Mouse (Mus musculus): Measurements from ENCODE around the gene Cited1. TPM values are rescaled to one million over a fixed set of nuclear protein-coding genes. Genes with fewer than 3 reads are reported as not detected.

Gene Cited1
- polyA plus RNA-seq (2012; rRNA removed) (32.5 and 45.4 TPM in 2 replicates), polyA plus RNA-seq (2014; fragmentation: Nextera tagmentation; extraction: Ambion mirVana) (27.2 and 31.3 TPM in 2 replicates)

DNA sequence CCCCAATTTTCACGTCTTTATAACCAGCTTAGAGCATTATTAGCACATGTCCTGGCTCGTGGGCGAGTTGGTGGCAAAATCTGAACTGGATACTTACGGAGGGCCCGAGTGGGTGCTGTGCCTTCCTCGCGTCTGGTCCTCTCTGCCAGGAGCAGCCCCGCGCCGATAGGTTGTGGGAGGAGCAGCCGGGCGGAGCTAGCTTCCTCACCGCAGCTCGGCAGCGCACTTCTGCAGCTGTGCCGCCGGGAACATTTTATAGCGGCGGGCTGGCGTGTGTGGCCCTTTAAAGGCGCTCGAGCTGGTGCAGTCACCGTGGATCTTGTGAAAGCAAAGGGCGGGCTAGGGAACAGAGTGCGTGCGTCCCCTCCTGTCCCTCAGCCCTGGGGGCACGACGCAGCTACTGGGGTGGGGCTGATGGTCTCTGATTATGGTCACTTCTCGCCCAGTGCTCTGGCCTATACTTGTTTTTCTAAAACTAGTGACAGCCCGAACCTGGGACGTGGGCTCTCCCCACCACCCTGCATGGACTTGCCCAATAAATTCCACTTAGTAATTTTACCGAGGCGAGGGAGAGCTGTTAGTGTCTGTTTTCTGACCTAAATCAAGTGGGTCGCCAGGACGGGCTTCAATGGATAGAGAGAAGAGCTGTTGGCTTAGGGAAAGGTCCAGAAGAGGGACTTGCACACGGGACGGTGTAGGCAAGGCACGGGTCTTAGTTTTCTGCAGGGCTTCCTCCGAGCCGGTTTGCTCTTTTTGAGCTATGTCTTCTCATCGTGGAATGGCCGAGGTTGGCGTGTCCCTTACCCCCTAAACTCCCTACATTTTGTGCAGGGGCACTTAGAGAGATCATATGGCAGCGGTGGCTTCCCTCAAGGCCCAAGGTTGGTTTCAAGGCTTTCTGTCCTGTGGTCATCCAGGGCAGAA, at the start of gene Cited1:
Gene Cited1, minus strand, starts transcription at position 245 of the 924 bp plus-strand sequence.
- Histone ChIP-seq H3K4me3 (replicated peaks; ENCODE audit: low read length) (peak within 1 kb of the TSS; percentile 53), H3K9ac (ENCODE audit: low read depth, low read length, severe bottlenecking) (peak within 1 kb of the TSS; percentile 49), H3K4me1 (ENCODE audit: control insufficient read depth, insufficient read depth, low read length) (0 out of 2 replicates have a peak, but pooled peaks cover 3% of the 10 kb centered on the region), H3K27me3 (ENCODE audit: control insufficient read depth, insufficient read depth, low read length) (peaks cover 7% of the 10 kb centered on the region), H3K9me3 (ENCODE audit: control insufficient read depth, low read length) (no peaks in the 10 kb centered on the region), H3K4me2 (replicated peaks; ENCODE audit: low read depth, low read length, severe bottlenecking) (peak within 1 kb of the TSS; percentile 79), H3K36me3 (ENCODE audit: control insufficient read depth, insufficient read depth, low read length) (no peaks in the 10 kb centered on the region), H3K27ac (replicated peaks; ENCODE audit: low read depth, low read length) (peak within 1 kb of the TSS; percentile 55)
- WGBS = 18% methylated on average over 44 of the region's 44 CpGs
- DNase-seq (ENCODE audit: low spot score) (peak; percentile 84), ATAC-seq (ENCODE audit: low FRiP score, low read depth) (peak; percentile 90)
- no peak for TF ChIP-seq POLR2A (IDR thresholded peaks at IDR 0.05; ENCODE audit: borderline replicate concordance, extremely low read depth, insufficient read depth, insufficient read length)

GRCm38 (mm10) chrX:102284889-102285288, 32.9 kb upstream of the Cited1 start:
- Histone ChIP-seq H3K27ac (replicated peaks; ENCODE audit: low read depth, low read length) (0 out of 2 replicates have a peak overlapping the region, but pooled peaks have one; percentile 8), H3K9ac (ENCODE audit: low read depth, low read length, severe bottlenecking) (no peak overlapping the region), H3K27me3 (ENCODE audit: control insufficient read depth, insufficient read depth, low read length) (no peaks in the 10 kb centered on the region), H3K36me3 (ENCODE audit: control insufficient read depth, insufficient read depth, low read length) (no peaks in the 10 kb centered on the region), H3K4me3 (replicated peaks; ENCODE audit: low read length) (no peak overlapping the region), H3K4me1 (ENCODE audit: control insufficient read depth, insufficient read depth, low read length) (no peaks in the 10 kb centered on the region), H3K9me3 (ENCODE audit: control insufficient read depth, low read length) (no peaks in the 10 kb centered on the region), H3K4me2 (replicated peaks; ENCODE audit: low read depth, low read length, severe bottlenecking) (no peak overlapping the region)
- ATAC-seq (ENCODE audit: low FRiP score, low read depth) (no peak), DNase-seq (ENCODE audit: low spot score) (no peak)
- TF ChIP-seq POLR2A (IDR thresholded peaks at IDR 0.05; ENCODE audit: borderline replicate concordance, extremely low read depth, insufficient read depth, insufficient read length) = no peak
- WGBS = 50% methylated on average over 3 of the region's 3 CpGs

- H3K9ac ChIP-seq (ENCODE audit: low read depth, low read length, severe bottlenecking) = no peak overlapping the region
- H3K9me3 ChIP-seq (ENCODE audit: control insufficient read depth, low read length) = no peaks in the 10 kb centered on the region
- H3K4me3 ChIP-seq (replicated peaks; ENCODE audit: low read length) = no peak overlapping the region
- DNase-seq (ENCODE audit: low spot score) = no peak
- no peak overlapping the region for H3K27ac ChIP-seq (replicated peaks; ENCODE audit: low read depth, low read length)
- no peaks in the 10 kb centered on the region for H3K4me1 ChIP-seq (ENCODE audit: control insufficient read depth, insufficient read depth, low read length)
- no peaks in the 10 kb centered on the region for H3K36me3 ChIP-seq (ENCODE audit: control insufficient read depth, insufficient read depth, low read length)
- 74% methylated on average over 12 of the region's 14 CpGs for WGBS
- no peak for TF ChIP-seq POLR2A (IDR thresholded peaks at IDR 0.05; ENCODE audit: borderline replicate concordance, extremely low read depth, insufficient read depth, insufficient read length)
- ATAC-seq (ENCODE audit: low FRiP score, low read depth) = no peak; the same call in 1 of the 2 replicates
- H3K4me2 ChIP-seq (replicated peaks; ENCODE audit: low read depth, low read length, severe bottlenecking) = no peak overlapping the region
- no peaks in the 10 kb centered on the region for H3K27me3 ChIP-seq (ENCODE audit: control insufficient read depth, insufficient read depth, low read length)
Measured at GRCm38 (mm10) chrX:102262620-102263345, 10.8 kb upstream of the Cited1 start.

DNA sequence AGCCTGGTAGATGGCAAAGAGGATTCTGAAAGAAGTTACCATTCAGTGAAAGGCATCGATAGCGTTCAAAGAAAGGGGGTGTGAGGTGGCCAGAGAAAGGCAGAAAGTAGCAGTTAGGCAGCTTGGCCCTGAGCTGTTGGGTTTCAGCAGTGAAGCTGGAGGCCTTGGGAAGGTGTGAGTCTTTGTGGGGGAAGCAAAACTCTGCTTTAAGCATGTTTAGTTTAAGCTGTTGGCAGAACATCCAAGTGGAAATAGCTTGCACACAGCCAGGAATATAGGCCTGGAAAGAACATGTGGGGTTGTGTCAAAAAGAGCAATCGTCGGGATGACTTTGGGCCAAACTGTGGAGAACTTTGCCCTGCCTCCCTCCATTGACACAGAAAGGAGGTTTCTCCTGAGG, 7.8 kb upstream of the Cited1 start:
- WGBS = 81% methylated on average over 4 of the region's 4 CpGs

GRCm38 (mm10) chrX:102253892-102254291, 1.9 kb upstream of the Cited1 start:
- ATAC-seq (ENCODE audit: low FRiP score, low read depth) = no peak
- Histone ChIP-seq H3K4me1 (ENCODE audit: control insufficient read depth, insufficient read depth, low read length) (0 out of 2 replicates have a peak, but pooled peaks cover 3% of the 10 kb centered on the region), H3K9ac (ENCODE audit: low read depth, low read length, severe bottlenecking) (no peak overlapping the region), H3K4me3 (replicated peaks; ENCODE audit: low read length) (0 out of 2 replicates have a peak overlapping the region, but pooled peaks have one; percentile 8), H3K36me3 (ENCODE audit: control insufficient read depth, insufficient read depth, low read length) (no peaks in the 10 kb centered on the region), H3K4me2 (replicated peaks; ENCODE audit: low read depth, low read length, severe bottlenecking) (peak overlapping the region; percentile 33), H3K9me3 (ENCODE audit: control insufficient read depth, low read length) (no peaks in the 10 kb centered on the region), H3K27ac (replicated peaks; ENCODE audit: low read depth, low read length) (no peak overlapping the region), H3K27me3 (ENCODE audit: control insufficient read depth, insufficient read depth, low read length) (peaks cover 5% of the 10 kb centered on the region)
- WGBS = 31% methylated on average over 7 of the region's 7 CpGs
- TF ChIP-seq POLR2A (IDR thresholded peaks at IDR 0.05; ENCODE audit: borderline replicate concordance, extremely low read depth, insufficient read depth, insufficient read length) = no peak
- no peak for DNase-seq (ENCODE audit: low spot score)

More for the DNA sequence above, 7.8 kb upstream of the Cited1 start:
- no peak overlapping the region for H3K4me2 ChIP-seq (replicated peaks; ENCODE audit: low read depth, low read length, severe bottlenecking)
- H3K9ac ChIP-seq (ENCODE audit: low read depth, low read length, severe bottlenecking) = no peak overlapping the region
- H3K4me3 ChIP-seq (replicated peaks; ENCODE audit: low read length) = no peak overlapping the region
- no peaks in the 10 kb centered on the region for H3K4me1 ChIP-seq (ENCODE audit: control insufficient read depth, insufficient read depth, low read length)
- no peaks in the 10 kb centered on the region for H3K27me3 ChIP-seq (ENCODE audit: control insufficient read depth, insufficient read depth, low read length)
- ATAC-seq (ENCODE audit: low FRiP score, low read depth) (no peak), DNase-seq (ENCODE audit: low spot score) (no peak)
- H3K36me3 ChIP-seq (ENCODE audit: control insufficient read depth, insufficient read depth, low read length) = no peaks in the 10 kb centered on the region
- TF ChIP-seq POLR2A (IDR thresholded peaks at IDR 0.05; ENCODE audit: borderline replicate concordance, extremely low read depth, insufficient read depth, insufficient read length) = no peak
- H3K27ac ChIP-seq (replicated peaks; ENCODE audit: low read depth, low read length) = no peak overlapping the region
- H3K9me3 ChIP-seq (ENCODE audit: control insufficient read depth, low read length) = no peaks in the 10 kb centered on the region

Measured in limb, embryonic 14.5 days (tissue).